Mouse (Mus musculus) lung, embryonic 16.5 days (tissue): ENCODE results near the gene Ptpra. TPM values are rescaled to one million over a fixed set of nuclear protein-coding genes. Genes with fewer than 3 reads are reported as not detected.

Experiments used
- ATAC-seq: fragments of 200-750 bp; cut with Nextera tagmentation; 2 replicates; pipeline ENCODE4 v1.8.0; 2017; ENCODE audit warnings: low read depth, mild to moderate bottlenecking, moderate library complexity
- H3K27ac ChIP-seq: fragments of 300-500 bp; sonication (generic); 2 replicates; pipeline ENCODE4 v1.5.1; 2014; ENCODE audit warnings: mild to moderate bottlenecking, control low read depth, low read length
- H3K27me3 ChIP-seq: fragments of 300-500 bp; sonication (generic); 2 replicates; pipeline ENCODE4 v1.6.1; 2014; ENCODE audit warnings: low read depth, low read length, mixed read lengths; ENCODE audit not compliant: control insufficient read depth, insufficient read depth
- H3K36me3 ChIP-seq: fragments of 300-500 bp; sonication (generic); 2 replicates; pipeline ENCODE4 v1.6.1; 2014; ENCODE audit warnings: low read length; ENCODE audit not compliant: control insufficient read depth, insufficient read depth
- H3K4me1 ChIP-seq: fragments of 300-500 bp; sonication (generic); replicated peaks from 2 replicates; pipeline ENCODE4 v1.6.1; 2014; ENCODE audit warnings: low read length, mixed read lengths; ENCODE audit not compliant: control insufficient read depth, insufficient read depth
- H3K4me2 ChIP-seq: fragments of 300-500 bp; sonication (generic); 2 replicates; pipeline ENCODE4 v1.6.1; 2014; ENCODE audit warnings: low read depth, low read length, control low read depth
- H3K4me3 ChIP-seq: fragments of 300-500 bp; sonication (generic); 2 replicates; pipeline ENCODE4 v1.5.1; 2014; ENCODE audit warnings: mild to moderate bottlenecking, low read length, control low read depth
- H3K9ac ChIP-seq: fragments of 300-500 bp; sonication (generic); 2 replicates; pipeline ENCODE4 v1.6.1; 2014; ENCODE audit warnings: low read length, control low read depth
- H3K9me3 ChIP-seq: fragments of 300-500 bp; sonication (generic); 2 replicates; pipeline ENCODE4 v1.6.1; 2016; ENCODE audit warnings: low read length; ENCODE audit not compliant: control insufficient read depth
- WGBS: fragments of 180-500 bp; shearing (Covaris S2); extraction: QIAGEN DNeasy Blood & Tissue Kit; methylation state at CpG from one replicate; pipeline ENCODE4 v1.1.7; 2014; 5-methylcytosine and 5-hydroxymethylcytosine counted together
- polyA plus RNA-seq: library from polyadenylated mRNA; unstranded; fragments of >200 nt; fragmentation: Nextera tagmentation; extraction: Ambion mirVana; gene quantifications from 2 replicates; pipeline ENCODE4 v1.2.1, GENCODE M21; 2015

Ptpra gene
- polyA plus RNA-seq, 1 experiment from 2014 or later = 68.3 TPM

GRCm38 (mm10) chr2:130421781-130422620, 28.1 kb upstream of the Ptpra start:
- no peaks in the 10 kb centered on the region for H3K9me3 ChIP-seq
- no peak overlapping the region for H3K27ac ChIP-seq
- no peak for ATAC-seq
- H3K9ac ChIP-seq = no peak overlapping the region
- H3K4me1 ChIP-seq = peaks cover 10% of the 10 kb centered on the region
- no peak overlapping the region for H3K4me2 ChIP-seq
- no peak overlapping the region for H3K4me3 ChIP-seq
- H3K36me3 ChIP-seq = no peaks in the 10 kb centered on the region
- 92% methylated on average over 26 of the region's 26 CpGs for WGBS
- H3K27me3 ChIP-seq = no peaks in the 10 kb centered on the region

- 15% methylated on average over 43 of the region's 49 CpGs for WGBS
- Histone ChIP-seq H3K9me3 (no peaks in the 10 kb centered on the region), H3K27ac (peak overlapping the region; percentile 87), H3K27me3 (no peaks in the 10 kb centered on the region), H3K9ac (peak overlapping the region; percentile 87), H3K4me2 (peak overlapping the region; percentile 91), H3K36me3 (no peaks in the 10 kb centered on the region), H3K4me3 (peak overlapping the region; percentile 75), H3K4me1 (peaks cover 10% of the 10 kb centered on the region)
- peak; percentile 67 for ATAC-seq
Measured at GRCm38 (mm10) chr2:130423397-130424125, 26.5 kb upstream of the Ptpra start.

- H3K36me3 ChIP-seq = no peaks in the 10 kb centered on the region
- no peaks in the 10 kb centered on the region for H3K9me3 ChIP-seq
- peak; percentile 96 for ATAC-seq
- no peaks in the 10 kb centered on the region for H3K27me3 ChIP-seq
- H3K4me1 ChIP-seq = peaks cover 10% of the 10 kb centered on the region
- WGBS = under 1% methylated on average over 56 of the region's 58 CpGs
- H3K9ac ChIP-seq = peak within 1 kb of the TSS; percentile 87
- H3K4me2 ChIP-seq = peak within 1 kb of the TSS; percentile 91
- H3K27ac ChIP-seq = peak within 1 kb of the TSS; percentile 87
- peak within 1 kb of the TSS; percentile 75 for H3K4me3 ChIP-seq
Measured at GRCm38 (mm10) chr2:130424126-130424853, 25.8 kb upstream of the Ptpra start, which contains the start of the genes Vps16 and Pced1a. Gene Vps16 (plus strand): TSS chr2:130424339. Gene Pced1a (minus strand): TSS chr2:130424701.

- peaks cover 14% of the 10 kb centered on the region for H3K4me1 ChIP-seq
- H3K36me3 ChIP-seq = no peaks in the 10 kb centered on the region
- ATAC-seq = no peak
- H3K4me3 ChIP-seq = peak overlapping the region; percentile 75
- no peak overlapping the region for H3K27ac ChIP-seq
- 23% methylated on average over 5 of the region's 5 CpGs for WGBS
- H3K27me3 ChIP-seq = no peaks in the 10 kb centered on the region
- no peaks in the 10 kb centered on the region for H3K9me3 ChIP-seq
- H3K9ac ChIP-seq = peak overlapping the region; percentile 87
- peak overlapping the region; percentile 91 for H3K4me2 ChIP-seq
Measured at GRCm38 (mm10) chr2:130425112-130425511, 25.0 kb upstream of the Ptpra start.

- Histone ChIP-seq H3K4me1 (peaks cover 6% of the 10 kb centered on the region), H3K9ac (no peak overlapping the region), H3K27me3 (no peaks in the 10 kb centered on the region), H3K27ac (no peak overlapping the region), H3K9me3 (no peaks in the 10 kb centered on the region), H3K36me3 (no peaks in the 10 kb centered on the region), H3K4me2 (no peak overlapping the region), H3K4me3 (no peak overlapping the region)
- 49% methylated on average over 2 of the region's 2 CpGs for WGBS
- no peak for ATAC-seq
Measured at GRCm38 (mm10) chr2:130429851-130430250, 20.2 kb upstream of the Ptpra start.

GRCm38 (mm10) chr2:130430484-130430883, 19.6 kb upstream of the Ptpra start:
- Histone ChIP-seq H3K4me3 (no peak overlapping the region), H3K4me2 (no peak overlapping the region), H3K9me3 (no peaks in the 10 kb centered on the region), H3K27me3 (no peaks in the 10 kb centered on the region), H3K36me3 (no peaks in the 10 kb centered on the region), H3K27ac (no peak overlapping the region), H3K4me1 (peaks cover 4% of the 10 kb centered on the region), H3K9ac (no peak overlapping the region)
- ATAC-seq = 0 out of 2 replicates have a peak, but pooled peaks have one; percentile 32
- 56% methylated on average over 3 of the region's 3 CpGs for WGBS

- Histone ChIP-seq H3K4me1 (peaks cover 4% of the 10 kb centered on the region), H3K36me3 (no peaks in the 10 kb centered on the region), H3K9me3 (no peaks in the 10 kb centered on the region), H3K4me2 (no peak overlapping the region), H3K4me3 (no peak overlapping the region), H3K9ac (no peak overlapping the region), H3K27ac (no peak overlapping the region), H3K27me3 (no peaks in the 10 kb centered on the region)
- ATAC-seq = no peak
- 81% methylated on average over 3 of the region's 3 CpGs for WGBS
Measured at GRCm38 (mm10) chr2:130432157-130432556, 17.9 kb upstream of the Ptpra start.

- Histone ChIP-seq H3K36me3 (peaks cover 3% of the 10 kb centered on the region; the same call in 1 of the 2 replicates), H3K27ac (no peak overlapping the region), H3K4me2 (no peak overlapping the region), H3K9ac (no peak overlapping the region), H3K4me1 (peaks cover 4% of the 10 kb centered on the region), H3K4me3 (no peak overlapping the region), H3K9me3 (no peaks in the 10 kb centered on the region), H3K27me3 (no peaks in the 10 kb centered on the region)
- 16% methylated on average over 4 of the region's 4 CpGs for WGBS
- peak; percentile 15; the same call in 1 of the 2 replicates for ATAC-seq
Measured at GRCm38 (mm10) chr2:130433152-130433551, 16.9 kb upstream of the Ptpra start.
